8 mouse cellular contexts compared by ENCODE assay signal in genomic region chr4:132178630-132179059, GRCm38 (mm10). TPM values are rescaled to one million over a fixed set of nuclear protein-coding genes. Genes with fewer than 3 reads are reported as not detected.
A peak's percentile ranks its signal among the peaks of the same experiment; 100 is the strongest.
DNase-seq lines count a peak whose midpoint lies in the region; ATAC-seq and TF ChIP-seq lines count a peak whose summit lies in the region.

No protein-coding gene starts in this region.

- no peaks in the 10 kb centered on the region for H3K4me1 ChIP-seq in hindbrain, embryonic 14.5 days (replicated peaks; ENCODE audit: control insufficient read depth, insufficient read depth, low read length)
- no peaks in the 10 kb centered on the region; the same call in 1 of the 2 replicates for H3K4me1 ChIP-seq in small intestine, adult 2 months (ENCODE audit: control insufficient read depth, insufficient read depth, insufficient read length, low read length)

- intact Hi-C loops in left cerebral cortex, postnatal 10 days (cut with DNase I): loop anchor here (2.0 to 10.0 kb wide), 3 partner anchors 90 to 294 kb away; no protein-coding TSS in a partner anchor

- H3K27me3 ChIP-seq in hindbrain, embryonic 14.5 days (ENCODE audit: control insufficient read depth, insufficient read depth, low read length): no peaks in the 10 kb centered on the region
- H3K27me3 ChIP-seq in small intestine, adult 2 months (ENCODE audit: control insufficient read depth, insufficient read depth, low read length): no peaks in the 10 kb centered on the region

- H3K9ac ChIP-seq in hindbrain, embryonic 14.5 days: no peak overlapping the region

- DNase-seq in adrenal gland, adult 18-20 months (ENCODE audit: low spot score in 2 of 2): peak; percentile 36 to 57
- DNase-seq in adrenal gland, postnatal 25 days: no peak
- peak; percentile 78 for DNase-seq in brain, embryonic 14.5 days (ENCODE audit: low read depth)
- peak; percentile 92 for DNase-seq in hindbrain, embryonic 14.5 days (ENCODE audit: low spot score)
- DNase-seq in left cerebral cortex, postnatal 10 days (ENCODE audit: extremely low spot score in 1 of 2, low spot score in 2 of 2): peak; percentile 50 to 58
- peak; percentile 81 for DNase-seq in mesoderm, embryonic 11.5 days (ENCODE audit: low read depth, low spot score)

- H3K27ac ChIP-seq in hindbrain, embryonic 14.5 days: no peak overlapping the region
- H3K27ac ChIP-seq in small intestine, adult 2 months (ENCODE audit: insufficient read depth, low read depth, low read length): no peak overlapping the region

- 10% methylated on average over 10 of the region's 10 CpGs for WGBS in hindbrain, embryonic 14.5 days
- 2% methylated on average over 10 of the region's 10 CpGs for WGBS in small intestine, adult 2 months

- peak; percentile 77; the same call in 1 of the 2 replicates for TF ChIP-seq CTCF in brain, embryonic 14.5 days (IDR thresholded peaks at IDR 0.05; ENCODE audit: borderline replicate concordance, extremely low read depth, insufficient read depth, insufficient read length)
- TF ChIP-seq CTCF in small intestine, adult 2 months (IDR thresholded peaks at IDR 0.05; ENCODE audit: extremely low read depth, insufficient read length, insufficient replicate concordance, low read depth, low read length): peak; percentile 44; the same call in 1 of the 2 replicates

- ATAC-seq in erythroblast, adult 5-6 weeks (replicated peaks; ENCODE audit: low FRiP score, poor library complexity, severe bottlenecking): peak; percentile 84
- ATAC-seq in hindbrain, embryonic 14.5 days (ENCODE audit: low FRiP score): peak; percentile 80

- H3K9me3 ChIP-seq in hindbrain, embryonic 14.5 days (ENCODE audit: control insufficient read depth, low read length): no peaks in the 10 kb centered on the region

- peaks cover 25% of the 10 kb centered on the region for H3K36me3 ChIP-seq in hindbrain, embryonic 14.5 days (replicated peaks; ENCODE audit: control insufficient read depth, insufficient read depth)
- H3K36me3 ChIP-seq in small intestine, adult 2 months (ENCODE audit: control insufficient read depth, insufficient read depth, low read length): peaks cover 12% of the 10 kb centered on the region

- no peak overlapping the region for H3K4me3 ChIP-seq in hindbrain, embryonic 14.5 days (replicated peaks; ENCODE audit: low read length)
- H3K4me3 ChIP-seq in small intestine, adult 2 months (ENCODE audit: low read depth, low read length): no peak overlapping the region

- H3K4me2 ChIP-seq in hindbrain, embryonic 14.5 days (replicated peaks): no peak overlapping the region

- TF ChIP-seq POLR2A in brain, embryonic 14.5 days (IDR thresholded peaks at IDR 0.05; ENCODE audit: borderline replicate concordance, extremely low read depth, insufficient read depth, insufficient read length, poor library complexity, severe bottlenecking): no peak
- TF ChIP-seq POLR2A in small intestine, adult 2 months (IDR thresholded peaks at IDR 0.05; ENCODE audit: low read depth, low read length): no peak

RNA-seq across cellular contexts. Expression of gene Ythdf2, which starts 33.5 kb away (rescaled TPM):
- 10 to 100 TPM; 55.7 to 60.1 TPM for total RNA-seq in adrenal gland, adult 18-20 months (2021)
- total RNA-seq in adrenal gland, postnatal 25 days (2021): 50.8 and 51.0 TPM in 2 replicates
- polyA plus RNA-seq in brain, embryonic 14.5 days (2012; rRNA removed): 46.6 and 52.2 TPM in 2 replicates
- 14.0 and 16.1 TPM in 2 replicates for total RNA-seq in erythroblast, adult 5-6 weeks (2015; ENCODE audit: low replicate concordance)
- total RNA-seq in erythroblast, adult 5-6 weeks (2017; ENCODE audit: low replicate concordance): 15.0 and 43.1 TPM in 2 replicates
- polyA plus RNA-seq in hindbrain, embryonic 14.5 days (2014; fragmentation: Nextera tagmentation; extraction: Ambion mirVana): 119 and 122 TPM in 2 replicates
- 10 to 100 TPM; 47.4 to 49.4 TPM for total RNA-seq in left cerebral cortex, postnatal 10 days (2021)
- 7.0 and 14.5 TPM in 2 replicates for polyA plus RNA-seq in small intestine, adult 2 months (2012; rRNA removed)

RNA-seq across cellular contexts. Expression of gene Oprd1, which starts 34.4 kb away (rescaled TPM):
- under 1 TPM; 0.70 to 0.99 TPM for total RNA-seq in adrenal gland, adult 18-20 months (2021)
- total RNA-seq in adrenal gland, postnatal 25 days (2021): 1.1 TPM in 2 replicates
- polyA plus RNA-seq in brain, embryonic 14.5 days (2012; rRNA removed): 0.28 and 0.41 TPM in 2 replicates
- not detected in 2 replicates for total RNA-seq in erythroblast, adult 5-6 weeks (2015; ENCODE audit: low replicate concordance)
- total RNA-seq in erythroblast, adult 5-6 weeks (2017; ENCODE audit: low replicate concordance): 0.09 and 0.14 TPM in 2 replicates
- 0.50 and 0.63 TPM in 2 replicates for polyA plus RNA-seq in hindbrain, embryonic 14.5 days (2014; fragmentation: Nextera tagmentation; extraction: Ambion mirVana)
- 1 to 10 TPM; 7.7 to 8.0 TPM for total RNA-seq in left cerebral cortex, postnatal 10 days (2021)
- 0.28 and 0.60 TPM in 2 replicates for polyA plus RNA-seq in small intestine, adult 2 months (2012; rRNA removed)
